Mouse (Mus musculus): ENCODE measurements around the gene Atp5c1. TPM values are rescaled to one million over a fixed set of nuclear protein-coding genes. Genes with fewer than 3 reads are reported as not detected.

The Atp5c1 gene
- 414 and 425 TPM in 2 replicates for total RNA-seq (2012; rRNA removed)
- polyA plus RNA-seq (2012; ENCODE audit: insufficient read depth in 1 of 2, insufficient read length in 2 of 2, low read depth in 1 of 2, low replicate concordance in 2 of 2, missing spikeins in 1 of 2), result 100 to 1,000 TPM; 280 to 381 TPM

GRCm38 (mm10) chr2:10080310-10081010 is at the start of gene Atp5c1, which contains the start of gene Kin:
Atp5c1 (minus strand) TSS chr2:10080510.
Kin (plus strand) TSS chr2:10080593.
- Histone ChIP-seq H3K9ac (ENCODE audit: control insufficient read depth, low read depth, low read length, poor library complexity, severe bottlenecking) (peak within 1 kb of the TSS; percentile 98), H3K27ac (ENCODE audit: control insufficient read depth, low read depth, low read length) (peak within 1 kb of the TSS; percentile 79), H3K4me3 (ENCODE audit: control insufficient read depth in 1 of 2, insufficient read depth in 1 of 2, low read depth in 2 of 2, low read length in 2 of 2) (peak within 1 kb of the TSS; percentile 97 to 98), H3K9me3 (replicated peaks; ENCODE audit: insufficient read depth, low read length) (no peaks in the 10 kb centered on the region), H3K36me3 (ENCODE audit: control insufficient read depth in 1 of 2, insufficient read depth in 2 of 2, low read length in 2 of 2) (peaks cover 3 to 34% of the 10 kb centered on the region in 2 experiments), H3K79me2 (ENCODE audit: control insufficient read depth, insufficient read depth, low read length, poor library complexity) (peaks cover 80% of the 10 kb centered on the region), H3K4me1 (ENCODE audit: control insufficient read depth in 1 of 2, insufficient read depth in 2 of 2, low read length in 2 of 2) (peaks cover 6 to 26% of the 10 kb centered on the region in 2 experiments; a peak in 3 of 4 replicates), H3K27me3 (ENCODE audit: control insufficient read depth in 1 of 2, insufficient read depth in 2 of 2, low read length in 2 of 2) (no peaks in the 10 kb centered on the region)
- peak; percentile 98 for DNase-seq (ENCODE audit: low read depth, low spot score)
- TF ChIP-seq E2F4 (IDR thresholded peaks at IDR 0.05; ENCODE audit: borderline replicate concordance, low read depth, low read length), result 0 out of 2 replicates have a peak, but pooled peaks have one; percentile 25
- TF ChIP-seq USF1 (IDR thresholded peaks at IDR 0.05; ENCODE audit: low read depth, low read length), result peak; percentile 33; the same call in 1 of the 2 replicates
- no peak for TF ChIP-seq GABPA (IDR thresholded peaks at IDR 0.05; ENCODE audit: low read depth, low read length)
- TF ChIP-seq CTCF (IDR thresholded peaks at IDR 0.05 in 2 of 3, conservative IDR thresholded peaks at IDR 0.05 in 1 of 3; ENCODE audit: control insufficient read depth in 1 of 3, insufficient read depth in 1 of 3, low read depth in 2 of 3, low read length in 3 of 3, poor library complexity in 1 of 3, severe bottlenecking in 1 of 3), result no peak
- peak; percentile 71 for TF ChIP-seq MXI1 (IDR thresholded peaks at IDR 0.05; ENCODE audit: low read depth, low read length)
- no peak for TF ChIP-seq MAFK (IDR thresholded peaks at IDR 0.05; ENCODE audit: borderline replicate concordance, low read depth, low read length)
- TF ChIP-seq EP300 (IDR thresholded peaks at IDR 0.05; ENCODE audit: low read depth in 1 of 2, low read length in 2 of 2), result peak in 1 of 2 experiments; percentile 24; a peak in 2 of 4 replicates
- peak; percentile 83 for TF ChIP-seq ELF1 (IDR thresholded peaks at IDR 0.05; ENCODE audit: low read depth, low read length)
- TF ChIP-seq UBTF (IDR thresholded peaks at IDR 0.05; ENCODE audit: borderline replicate concordance, insufficient read depth, low read depth, low read length), result no peak
- no peak for TF ChIP-seq ZC3H11A (IDR thresholded peaks at IDR 0.05; ENCODE audit: low read depth, low read length)
- no peak for TF ChIP-seq ZNF384 (IDR thresholded peaks at IDR 0.05; ENCODE audit: low read depth, low read length)
- no peak for TF ChIP-seq GATA1 (IDR thresholded peaks at IDR 0.05; ENCODE audit: low read depth, low read length)
- TF ChIP-seq BHLHE40 (IDR thresholded peaks at IDR 0.05; ENCODE audit: borderline replicate concordance, low read depth, low read length), result no peak
- TF ChIP-seq MEF2A (IDR thresholded peaks at IDR 0.05; ENCODE audit: extremely low read depth, insufficient replicate concordance, low read depth, low read length, poor library complexity, severe bottlenecking), result no peak
- no peak; the same call in none of the 2 replicates for TF ChIP-seq KAT2A (conservative IDR thresholded peaks at IDR 0.05; ENCODE audit: low read depth, low read length)
- peak; percentile 88 for TF ChIP-seq SIN3A (IDR thresholded peaks at IDR 0.05; ENCODE audit: low read length)
- TF ChIP-seq CHD1 (IDR thresholded peaks at IDR 0.05; ENCODE audit: low read depth, low read length), result no peak
- peak; percentile 93 to 97 for TF ChIP-seq POLR2A (IDR thresholded peaks at IDR 0.05; ENCODE audit: control insufficient read depth in 1 of 2, insufficient read depth in 1 of 2, low read depth in 1 of 2, low read length in 2 of 2, poor library complexity in 1 of 2)
- TF ChIP-seq POLR2AphosphoS5 (IDR thresholded peaks at IDR 0.05; ENCODE audit: borderline replicate concordance, low read depth, low read length), result peak; percentile 80; the same call in 1 of the 2 replicates
- peak; percentile 96 for TF ChIP-seq ZMIZ1 (IDR thresholded peaks at IDR 0.05; ENCODE audit: low read depth, low read length)
- TF ChIP-seq MYC (IDR thresholded peaks at IDR 0.05; ENCODE audit: low read depth, low read length), result peak; percentile 81
- TF ChIP-seq SMC3 (IDR thresholded peaks at IDR 0.05; ENCODE audit: low read depth, low read length), result no peak
- peak; percentile 33; the same call in 1 of the 2 replicates for TF ChIP-seq ETS1 (IDR thresholded peaks at IDR 0.05; ENCODE audit: low read depth, low read length)
- TF ChIP-seq RAD21 (IDR thresholded peaks at IDR 0.05; ENCODE audit: low read depth, low read length), result no peak
- peak; percentile 79 for TF ChIP-seq MAX (IDR thresholded peaks at IDR 0.05; ENCODE audit: low read length)
- TF ChIP-seq ZKSCAN1 (IDR thresholded peaks at IDR 0.05; ENCODE audit: low read depth, low read length), result no peak
- TF ChIP-seq TCF12 (IDR thresholded peaks at IDR 0.05; ENCODE audit: low read depth, low read length), result peak; percentile 72
- TF ChIP-seq NRF1 (IDR thresholded peaks at IDR 0.05; ENCODE audit: insufficient read depth, low read depth, low read length, poor library complexity, severe bottlenecking), result peak; percentile 98
- peak; percentile 87 for TF ChIP-seq HCFC1 (IDR thresholded peaks at IDR 0.05; ENCODE audit: low read depth, low read length)
- no peak for TF ChIP-seq USF2 (IDR thresholded peaks at IDR 0.05; ENCODE audit: borderline replicate concordance in 1 of 2, insufficient read depth in 1 of 2, low read depth in 1 of 2, low read length in 2 of 2)
- peak; percentile 94 for TF ChIP-seq POLR2AphosphoS2 (IDR thresholded peaks at IDR 0.05; ENCODE audit: low read length)
- peak; percentile 92 for TF ChIP-seq CHD2 (IDR thresholded peaks at IDR 0.05; ENCODE audit: low read length)
- TF ChIP-seq JUND (IDR thresholded peaks at IDR 0.05; ENCODE audit: low read depth, low read length), result no peak
- TF ChIP-seq TAL1 (IDR thresholded peaks at IDR 0.05; ENCODE audit: low read length), result no peak
- TF ChIP-seq RCOR1 (IDR thresholded peaks at IDR 0.05; ENCODE audit: low read depth, low read length), result no peak
